Mouse (Mus musculus) forebrain, embryonic 10.5 days (tissue): ENCODE results near the gene Sytl2. TPM values are rescaled to one million over a fixed set of nuclear protein-coding genes. Genes with fewer than 3 reads are reported as not detected.

ENCODE experiments used
- DNase-seq: peaks from one replicate; pipeline ENCODE4 v3.0.0-alpha.2; 2017; ENCODE audit warnings: low spot score; ENCODE audit errors: extremely low spot score
- H3K27ac ChIP-seq: fragments of 300-500 bp; sonication (generic); 2 replicates; pipeline ENCODE4 v1.5.1; 2016; ENCODE audit warnings: mild to moderate bottlenecking
- H3K27me3 ChIP-seq: fragments of 300-500 bp; sonication (generic); 2 replicates; pipeline ENCODE4 v1.6.1; 2016; ENCODE audit warnings: mild to moderate bottlenecking; ENCODE audit not compliant: poor library complexity, severe bottlenecking
- H3K36me3 ChIP-seq: fragments of 300-500 bp; sonication (generic); replicated peaks from 2 replicates; pipeline ENCODE4 v1.6.1; 2016; ENCODE audit warnings: mild to moderate bottlenecking, moderate library complexity
- H3K4me1 ChIP-seq: fragments of 300-500 bp; sonication (generic); 2 replicates; pipeline ENCODE4 v1.6.1; 2016
- H3K4me3 ChIP-seq: fragments of 300-500 bp; sonication (generic); 2 replicates; pipeline ENCODE4 v1.5.1; 2016; ENCODE audit warnings: mild to moderate bottlenecking, moderate library complexity
- H3K9me3 ChIP-seq: fragments of 300-500 bp; sonication (generic); 2 replicates; pipeline ENCODE4 v1.6.1; 2016; ENCODE audit warnings: mild to moderate bottlenecking, moderate library complexity
- WGBS: fragments of 180-500 bp; shearing (Covaris S2); methylation state at CpG from one replicate; pipeline ENCODE4 v1.1.7; 2016; 5-methylcytosine and 5-hydroxymethylcytosine counted together
- polyA plus RNA-seq: library from polyadenylated mRNA; unstranded; fragments of >200 nt; fragmentation: Nextera tagmentation; extraction: Ambion mirVana; gene quantifications from 2 replicates; pipeline ENCODE4 v1.2.1, GENCODE M21; 2016

Sytl2 gene
- polyA plus RNA-seq, 1 experiment from 2014 or later, result 1.5 TPM

- no peaks in the 10 kb centered on the region for H3K9me3 ChIP-seq
- no peak overlapping the region for H3K4me3 ChIP-seq
- WGBS, result 100% methylated on average over 1 of the region's 1 CpGs
- no peak overlapping the region for H3K27ac ChIP-seq
- DNase-seq, result no peak
- H3K36me3 ChIP-seq, result no peaks in the 10 kb centered on the region
- 0 out of 2 replicates have a peak, but pooled peaks cover 3% of the 10 kb centered on the region for H3K4me1 ChIP-seq
- no peaks in the 10 kb centered on the region for H3K27me3 ChIP-seq
Observed at GRCm38 (mm10) chr7:90319446-90319845, 17.4 kb downstream of the Sytl2 start.

- Histone ChIP-seq H3K27ac (no peak overlapping the region), H3K4me1 (0 out of 2 replicates have a peak, but pooled peaks cover 3% of the 10 kb centered on the region), H3K4me3 (no peak overlapping the region), H3K9me3 (no peaks in the 10 kb centered on the region), H3K36me3 (no peaks in the 10 kb centered on the region), H3K27me3 (no peaks in the 10 kb centered on the region)
- DNase-seq, result no peak
- 54% methylated on average over 5 of the region's 5 CpGs for WGBS
Observed at GRCm38 (mm10) chr7:90320124-90320523, 18.1 kb downstream of the Sytl2 start.

- Histone ChIP-seq H3K9me3 (no peaks in the 10 kb centered on the region), H3K4me3 (no peak overlapping the region)
- no peak for DNase-seq
Observed at GRCm38 (mm10) chr7:90325166-90325565, 23.1 kb downstream of the Sytl2 start.

GRCm38 (mm10) chr7:90330200-90330599, 28.1 kb downstream of the Sytl2 start:
- WGBS, result 81% methylated on average over 1 of the region's 1 CpGs
- Histone ChIP-seq H3K36me3 (no peaks in the 10 kb centered on the region), H3K4me1 (no peaks in the 10 kb centered on the region), H3K9me3 (no peaks in the 10 kb centered on the region), H3K4me3 (no peak overlapping the region), H3K27me3 (no peaks in the 10 kb centered on the region), H3K27ac (no peak overlapping the region)
- no peak for DNase-seq

More at GRCm38 (mm10) chr7:90325166-90325565, 23.1 kb downstream of the Sytl2 start:
- H3K27me3 ChIP-seq, result no peaks in the 10 kb centered on the region
- H3K27ac ChIP-seq, result no peak overlapping the region
- H3K4me1 ChIP-seq, result 0 out of 2 replicates have a peak, but pooled peaks cover under 1% of the 10 kb centered on the region
- H3K36me3 ChIP-seq, result no peaks in the 10 kb centered on the region
- WGBS, result 93% methylated on average over 4 of the region's 4 CpGs

GRCm38 (mm10) chr7:90332483-90333065, 30.5 kb downstream of the Sytl2 start:
- WGBS, result 93% methylated on average over 3 of the region's 3 CpGs
- H3K4me3 ChIP-seq, result no peak overlapping the region
- H3K4me1 ChIP-seq, result peaks cover 8% of the 10 kb centered on the region
- DNase-seq, result no peak
- no peaks in the 10 kb centered on the region for H3K27me3 ChIP-seq
- no peaks in the 10 kb centered on the region for H3K36me3 ChIP-seq
- H3K27ac ChIP-seq, result no peak overlapping the region
- H3K9me3 ChIP-seq, result no peaks in the 10 kb centered on the region

- DNase-seq, result no peak
- Histone ChIP-seq H3K4me1 (peaks cover 8% of the 10 kb centered on the region), H3K9me3 (no peaks in the 10 kb centered on the region), H3K27ac (no peak overlapping the region), H3K36me3 (no peaks in the 10 kb centered on the region), H3K4me3 (no peak overlapping the region), H3K27me3 (no peaks in the 10 kb centered on the region)
- WGBS, result 86% methylated on average over 6 of the region's 6 CpGs
Observed at GRCm38 (mm10) chr7:90334362-90334761, 32.3 kb downstream of the Sytl2 start.

GRCm38 (mm10) chr7:90334831-90335230, 32.8 kb downstream of the Sytl2 start:
- H3K27ac ChIP-seq, result no peak overlapping the region
- H3K9me3 ChIP-seq, result no peaks in the 10 kb centered on the region
- no peaks in the 10 kb centered on the region for H3K27me3 ChIP-seq
- DNase-seq, result no peak
- H3K4me1 ChIP-seq, result peaks cover 8% of the 10 kb centered on the region
- 89% methylated on average over 3 of the region's 3 CpGs for WGBS
- H3K36me3 ChIP-seq, result no peaks in the 10 kb centered on the region
- no peak overlapping the region for H3K4me3 ChIP-seq

- 54% methylated on average over 3 of the region's 3 CpGs for WGBS
- H3K9me3 ChIP-seq, result no peaks in the 10 kb centered on the region
Observed at GRCm38 (mm10) chr7:90335755-90336194, 33.7 kb downstream of the Sytl2 start.

GRCm38 (mm10) chr7:90341212-90341957, 39.3 kb downstream of the Sytl2 start:
- WGBS, result 63% methylated on average over 12 of the region's 12 CpGs
- Histone ChIP-seq H3K27ac (no peak overlapping the region), H3K9me3 (no peaks in the 10 kb centered on the region), H3K4me1 (peaks cover 9% of the 10 kb centered on the region), H3K36me3 (no peaks in the 10 kb centered on the region), H3K27me3 (no peaks in the 10 kb centered on the region), H3K4me3 (no peak overlapping the region)
- DNase-seq, result no peak

More at GRCm38 (mm10) chr7:90335755-90336194, 33.7 kb downstream of the Sytl2 start:
- Histone ChIP-seq H3K36me3 (no peaks in the 10 kb centered on the region), H3K4me1 (peaks cover 8% of the 10 kb centered on the region), H3K27me3 (no peaks in the 10 kb centered on the region), H3K4me3 (no peak overlapping the region), H3K27ac (no peak overlapping the region)
- DNase-seq, result no peak

GRCm38 (mm10) chr7:90344903-90345302, 42.9 kb downstream of the Sytl2 start:
- Histone ChIP-seq H3K9me3 (no peaks in the 10 kb centered on the region), H3K27ac (no peak overlapping the region), H3K4me1 (peaks cover 9% of the 10 kb centered on the region), H3K4me3 (no peak overlapping the region), H3K36me3 (no peaks in the 10 kb centered on the region), H3K27me3 (no peaks in the 10 kb centered on the region)
- DNase-seq, result no peak
- 76% methylated on average over 3 of the region's 3 CpGs for WGBS

- no peaks in the 10 kb centered on the region for H3K27me3 ChIP-seq
- no peak overlapping the region for H3K27ac ChIP-seq
- H3K9me3 ChIP-seq, result no peaks in the 10 kb centered on the region
- H3K36me3 ChIP-seq, result no peaks in the 10 kb centered on the region
- no peak for DNase-seq
- H3K4me3 ChIP-seq, result no peak overlapping the region
- H3K4me1 ChIP-seq, result no peaks in the 10 kb centered on the region
- 91% methylated on average over 5 of the region's 5 CpGs for WGBS
Observed at GRCm38 (mm10) chr7:90347779-90348437, 45.9 kb downstream of the Sytl2 start.

GRCm38 (mm10) chr7:90349014-90349413, 47.0 kb downstream of the Sytl2 start:
- H3K36me3 ChIP-seq, result no peaks in the 10 kb centered on the region
- H3K9me3 ChIP-seq, result no peaks in the 10 kb centered on the region
- H3K27me3 ChIP-seq, result no peaks in the 10 kb centered on the region
- H3K4me1 ChIP-seq, result no peaks in the 10 kb centered on the region
- no peak overlapping the region for H3K4me3 ChIP-seq
- DNase-seq, result no peak
- H3K27ac ChIP-seq, result no peak overlapping the region
- 84% methylated on average over 5 of the region's 5 CpGs for WGBS

- Histone ChIP-seq H3K36me3 (no peaks in the 10 kb centered on the region), H3K27me3 (no peaks in the 10 kb centered on the region), H3K4me3 (no peak overlapping the region), H3K27ac (no peak overlapping the region), H3K4me1 (no peaks in the 10 kb centered on the region), H3K9me3 (no peaks in the 10 kb centered on the region)
- no peak for DNase-seq
- WGBS, result 88% methylated on average over 3 of the region's 3 CpGs
Observed at GRCm38 (mm10) chr7:90352183-90352582, 50.1 kb downstream of the Sytl2 start.
